9 mouse cellular contexts compared by ENCODE assay signal in genomic region chr17:32207586-32208245, GRCm38 (mm10). TPM values are rescaled to one million over a fixed set of nuclear protein-coding genes. Genes with fewer than 3 reads are reported as not detected.
DNase-seq lines count a peak whose midpoint lies in the region; ATAC-seq and TF ChIP-seq lines count a peak whose summit lies in the region.
"Had no signal": no experiment of that assay in that cellular context is flagged by ENCODE, and none has a peak within 500 bp of the region (broad histone marks: within the 10 kb centered on the region; RNA-seq: fewer than 3 reads in every experiment).

No protein-coding gene starts in this region.

- no peak overlapping the region for H3K9ac ChIP-seq in kidney, embryonic 15.5 days
- H3K9ac ChIP-seq: liver, embryonic 13.5 days had no signal

- peaks cover 98% of the 10 kb centered on the region for H3K36me3 ChIP-seq in kidney, embryonic 15.5 days

- H3K27me3 ChIP-seq in kidney, embryonic 15.5 days, result no peaks in the 10 kb centered on the region
- H3K27me3 ChIP-seq: liver, embryonic 13.5 days had no signal

- no peak for TF ChIP-seq CTCF in layer of hippocampus, adult 2 months (conservative IDR thresholded peaks at IDR 0.05)
- TF ChIP-seq CTCF in olfactory bulb, adult 2 months (IDR thresholded peaks at IDR 0.05; ENCODE audit: insufficient read depth, low read depth, low read length), result no peak

- H3K27ac ChIP-seq in layer of hippocampus, adult 2 months, result peak overlapping the region; percentile 39
- peak overlapping the region; percentile 56 for H3K27ac ChIP-seq in kidney, embryonic 15.5 days
- H3K27ac ChIP-seq in olfactory bulb, adult 2 months (ENCODE audit: insufficient read depth, low read depth, low read length), result peak overlapping the region; percentile 29; the same call in 1 of the 2 replicates
- H3K27ac ChIP-seq: liver, embryonic 13.5 days had no signal

- no peaks in the 10 kb centered on the region for H3K9me3 ChIP-seq in kidney, embryonic 15.5 days (replicated peaks)
- H3K9me3 ChIP-seq: liver, embryonic 13.5 days had no signal

- H3K4me2 ChIP-seq in kidney, embryonic 15.5 days, result no peak overlapping the region
- H3K4me2 ChIP-seq: liver, embryonic 13.5 days had no signal

- no peak overlapping the region for H3K4me3 ChIP-seq in layer of hippocampus, adult 2 months
- no peak overlapping the region for H3K4me3 ChIP-seq in kidney, embryonic 15.5 days (replicated peaks)
- no peak overlapping the region for H3K4me3 ChIP-seq in olfactory bulb, adult 2 months (ENCODE audit: insufficient read depth, low read depth, low read length)
- H3K4me3 ChIP-seq: liver, embryonic 13.5 days had no signal

- WGBS in kidney, embryonic 15.5 days, result 75% methylated on average over 5 of the region's 5 CpGs
- WGBS in olfactory bulb, adult 2 months, result 39% methylated on average over 5 of the region's 5 CpGs

- DNase-seq in layer of hippocampus, adult 2 months (ENCODE audit: low spot score in 2 of 2), result no peak
- no peak for DNase-seq in layer of hippocampus, adult 9-10 months (ENCODE audit: low spot score)
- DNase-seq in heart, adult 11 months, result peak; percentile 99
- no peak for DNase-seq in spleen, postnatal 14 days (ENCODE audit: low spot score in 2 of 2)
- DNase-seq: liver, embryonic 13.5 days had no signal

- ATAC-seq in kidney, embryonic 15.5 days (replicated peaks; ENCODE audit: low FRiP score), result no peak
- no peak for ATAC-seq in CD4-positive, CD25-positive, alpha-beta regulatory T cell, adult 4 months
- ATAC-seq in megakaryocyte-erythroid progenitor cell, adult 5-6 weeks (replicated peaks; ENCODE audit: low FRiP score, low TSS enrichment, poor library complexity, severe bottlenecking), result no peak

- no peak for TF ChIP-seq POLR2A in olfactory bulb, adult 2 months (IDR thresholded peaks at IDR 0.05; ENCODE audit: insufficient read depth, low read depth, low read length)

- peaks cover 22% of the 10 kb centered on the region; the same call in 1 of the 2 replicates for H3K4me1 ChIP-seq in kidney, embryonic 15.5 days
- peaks cover 11% of the 10 kb centered on the region for H3K4me1 ChIP-seq in olfactory bulb, adult 2 months (ENCODE audit: control insufficient read depth, insufficient read depth, low read length)
- H3K4me1 ChIP-seq: liver, embryonic 13.5 days had no signal

RNA-seq across cellular contexts. Expression of gene Ephx3, which starts 18.4 kb away (rescaled TPM):
- under 1 TPM; 0.42 to 0.44 TPM for total RNA-seq in layer of hippocampus, adult 2 months (2021)
- polyA plus RNA-seq in kidney, embryonic 15.5 days (2015; fragmentation: Nextera tagmentation; extraction: Ambion mirVana), result 0.10 and 0.19 TPM in 2 replicates
- not detected in 2 replicates for polyA plus RNA-seq in olfactory bulb, adult 2 months (2012; ENCODE audit: insufficient read depth, insufficient read length, low replicate concordance, missing spikeins)
- under 1 TPM in 1 of 2 experiments, not detected in 1; 0.22 TPM for polyA plus RNA-seq in CD4-positive, CD25-positive, alpha-beta regulatory T cell, adult 4 months (2017; shearing (Covaris generic))
- total RNA-seq in megakaryocyte-erythroid progenitor cell, adult 5-6 weeks (2014; fragmentation: Nextera tagmentation), result not detected in 2 replicates
- not detected in 2 replicates for total RNA-seq in megakaryocyte-erythroid progenitor cell, adult 5-6 weeks (2017)
- polyA plus RNA-seq: liver, embryonic 13.5 days had no signal

RNA-seq across cellular contexts. Expression of gene Notch3, which starts 41.1 kb away (rescaled TPM):
- total RNA-seq in layer of hippocampus, adult 2 months (2021), result 1 to 10 TPM; 7.2 to 7.7 TPM
- 11.9 and 14.9 TPM in 2 replicates for polyA plus RNA-seq in kidney, embryonic 15.5 days (2015; fragmentation: Nextera tagmentation; extraction: Ambion mirVana)
- not detected in 2 replicates for polyA plus RNA-seq in olfactory bulb, adult 2 months (2012; ENCODE audit: insufficient read depth, insufficient read length, low replicate concordance, missing spikeins)
- polyA plus RNA-seq in CD4-positive, CD25-positive, alpha-beta regulatory T cell, adult 4 months (2017; shearing (Covaris generic)), result under 1 TPM in 1 of 2 experiments, not detected in 1; 0.05 TPM
- not detected in 2 replicates for total RNA-seq in megakaryocyte-erythroid progenitor cell, adult 5-6 weeks (2014; fragmentation: Nextera tagmentation)
- total RNA-seq in megakaryocyte-erythroid progenitor cell, adult 5-6 weeks (2017), result 0.04 TPM in 1 of 2 replicates, not detected in the other

Comparison
In these comparisons a context has a peak if more than half of its experiments do, and no peak if none do; other contexts are left out.
1. RNA of gene Notch3, which starts 41.1 kb away (polyA plus RNA-seq): 11.9 to 14.9 TPM in kidney, embryonic 15.5 days and not detected in olfactory bulb, adult 2 months; 0.05 TPM in CD4-positive, CD25-positive, alpha-beta regulatory T cell, adult 4 months; every median in the first group is over 10 times any median in the second.
2. Peak in every context shown above with its lines, with median percentiles within 50 percentile points of each other: H3K27ac ChIP-seq.